Mouse (Mus musculus): ENCODE data around the gene Cd163l1.

- TF ChIP-seq CTCF (IDR thresholded peaks at IDR 0.05; ENCODE audit: control insufficient read depth, insufficient read depth, insufficient read length): no peak
- no peak for TF ChIP-seq MAX (IDR thresholded peaks at IDR 0.05)
- TF ChIP-seq MYOD1 (IDR thresholded peaks at IDR 0.05; ENCODE audit: control insufficient read depth, insufficient read length, low read depth): no peak
- TF ChIP-seq USF1 (IDR thresholded peaks at IDR 0.05; ENCODE audit: low read depth): no peak
These were observed 2.3 kb downstream of the Cd163l1 start for GRCm38 (mm10) chr7:140220375-140220774.

Data from C2C12 (cell line).